Mouse (Mus musculus) liver, embryonic 15.5 days (tissue): ENCODE data around the gene Igf1r. TPM values are rescaled to one million over a fixed set of nuclear protein-coding genes. Genes with fewer than 3 reads are reported as not detected.
"Not testable (repeated sequence)": the region's sequence is repeated elsewhere in the genome, so short reads cannot be mapped to it uniquely, and the experiment has no call there.

Experiments
- ATAC-seq: fragments of 200-750 bp; cut with Nextera tagmentation; 2 replicates; pipeline ENCODE4 v1.8.0; 2017; ENCODE audit warnings: moderate number of reproducible peaks, mild to moderate bottlenecking, moderate library complexity; ENCODE audit not compliant: insufficient read depth
- H3K27ac ChIP-seq: fragments of 300-500 bp; sonication (generic); replicated peaks from 2 replicates; pipeline ENCODE4 v1.5.1; 2015; ENCODE audit warnings: mild to moderate bottlenecking, inconsistent platforms
- H3K27me3 ChIP-seq: fragments of 300-500 bp; sonication (generic); 2 replicates; pipeline ENCODE4 v1.6.1; 2015; ENCODE audit warnings: mild to moderate bottlenecking, inconsistent platforms
- H3K36me3 ChIP-seq: fragments of 300-500 bp; sonication (generic); replicated peaks from 2 replicates; pipeline ENCODE4 v1.6.1; 2015; ENCODE audit warnings: moderate library complexity, mild to moderate bottlenecking, inconsistent platforms
- H3K4me1 ChIP-seq: fragments of 300-500 bp; sonication (generic); replicated peaks from 2 replicates; pipeline ENCODE4 v1.6.1; 2015; ENCODE audit warnings: inconsistent platforms
- H3K4me2 ChIP-seq: fragments of 300-500 bp; sonication (generic); 2 replicates; pipeline ENCODE4 v1.6.1; 2015; ENCODE audit warnings: moderate library complexity, mild to moderate bottlenecking, inconsistent platforms
- H3K4me3 ChIP-seq: fragments of 300-500 bp; sonication (generic); replicated peaks from 2 replicates; pipeline ENCODE4 v1.5.1; 2015; ENCODE audit warnings: mild to moderate bottlenecking, inconsistent platforms
- H3K9ac ChIP-seq: fragments of 300-500 bp; sonication (generic); 2 replicates; pipeline ENCODE4 v1.6.1; 2015; ENCODE audit warnings: moderate library complexity, mild to moderate bottlenecking, inconsistent platforms
- H3K9me3 ChIP-seq: fragments of 300-500 bp; sonication (generic); replicated peaks from 2 replicates; pipeline ENCODE4 v1.6.1; 2016; ENCODE audit warnings: inconsistent platforms
- WGBS: fragments of 180-500 bp; shearing (Covaris S2); methylation state at CpG from one replicate; pipeline ENCODE4 v1.1.7; 2015; ENCODE audit warnings: mixed read lengths; ENCODE audit not compliant: insufficient replicate concordance; 5-methylcytosine and 5-hydroxymethylcytosine counted together
- polyA plus RNA-seq: library from polyadenylated mRNA; unstranded; fragments of >200 nt; fragmentation: Nextera tagmentation; extraction: Ambion mirVana; gene quantifications from 2 replicates; pipeline ENCODE4 v1.2.1, GENCODE M21; 2015

The Igf1r gene
- polyA plus RNA-seq, 1 experiment from 2014 or later = 2.6 TPM

DNA sequence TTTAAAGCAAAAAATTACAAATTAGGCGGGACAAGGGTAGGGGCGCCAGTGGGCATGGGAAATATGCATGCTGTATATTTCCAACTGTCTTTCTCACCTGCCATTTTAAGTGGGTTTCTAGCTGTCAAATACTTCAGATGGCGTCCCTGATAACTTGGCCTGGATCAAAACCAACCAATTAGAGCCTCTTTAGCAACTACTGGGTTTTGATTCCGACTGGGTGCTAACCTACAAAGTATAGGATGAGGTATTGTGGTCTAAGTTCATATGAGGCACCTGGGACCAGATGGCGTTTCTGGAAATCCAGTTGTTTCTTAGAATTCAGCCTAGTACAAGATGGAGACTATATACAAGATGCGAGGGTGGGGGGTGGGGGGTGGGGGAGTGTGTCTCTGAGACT is 319.2 kb downstream of the Igf1r start:
- no peaks in the 10 kb centered on the region for H3K36me3 ChIP-seq
- H3K9ac ChIP-seq = no peak overlapping the region
- H3K4me1 ChIP-seq = peaks cover 12% of the 10 kb centered on the region
- H3K27ac ChIP-seq = no peak overlapping the region
- no peaks in the 10 kb centered on the region for H3K9me3 ChIP-seq
- H3K4me2 ChIP-seq = no peak overlapping the region
- 59% methylated on average over 6 of the region's 6 CpGs for WGBS
- H3K4me3 ChIP-seq = no peak overlapping the region
- no peak for ATAC-seq
- peaks cover 13% of the 10 kb centered on the region; the same call in 1 of the 2 replicates for H3K27me3 ChIP-seq

DNA sequence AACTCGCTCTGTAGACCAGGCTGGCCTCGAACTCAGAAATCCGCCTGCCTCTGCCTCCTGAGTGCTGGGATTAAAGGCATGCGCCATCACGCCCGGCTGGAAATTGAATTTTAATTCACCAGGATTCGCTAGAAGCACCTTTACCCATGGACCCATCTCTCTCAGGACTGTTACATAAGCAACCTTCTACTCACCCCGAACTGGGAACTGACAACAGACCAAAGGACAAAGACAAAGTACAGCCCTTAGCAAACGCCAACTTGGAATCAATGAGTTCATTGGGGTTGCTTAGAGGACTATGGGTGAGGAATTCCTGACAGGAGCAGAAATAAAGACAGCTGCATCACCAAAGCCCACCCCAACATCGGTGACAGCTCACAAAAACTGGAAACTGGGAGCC is 320.0 kb downstream of the Igf1r start:
- Histone ChIP-seq H3K4me2 (no peak overlapping the region), H3K9me3 (no peaks in the 10 kb centered on the region), H3K36me3 (no peaks in the 10 kb centered on the region), H3K4me1 (peaks cover 12% of the 10 kb centered on the region), H3K9ac (no peak overlapping the region), H3K27ac (no peak overlapping the region), H3K27me3 (peaks cover 9% of the 10 kb centered on the region; the same call in 1 of the 2 replicates), H3K4me3 (no peak overlapping the region)
- ATAC-seq = 0 out of 2 replicates have a peak, but pooled peaks have one; percentile 44
- 65% methylated on average over 10 of the region's 10 CpGs for WGBS

DNA sequence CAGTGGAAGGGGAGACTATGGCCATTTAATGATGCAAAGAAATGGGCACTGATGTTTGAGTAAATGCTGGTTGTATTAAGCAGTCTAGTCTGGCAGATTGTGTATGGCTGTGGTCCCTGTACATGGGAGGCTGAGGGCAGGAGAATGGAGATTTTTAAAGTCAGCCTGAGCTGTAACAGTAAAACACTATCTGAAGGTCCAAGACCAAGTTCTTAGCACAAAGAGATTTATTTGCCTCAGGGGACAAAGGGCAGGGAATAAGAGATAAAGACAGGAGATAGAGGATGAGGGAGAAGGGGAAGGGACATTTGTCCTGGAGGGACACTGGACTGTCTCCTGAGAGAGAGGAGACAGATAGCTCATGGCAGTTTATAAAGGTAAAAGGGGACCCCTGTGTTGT is 320.9 kb downstream of the Igf1r start, which contains the start of gene Fam169b:
TSS of gene Fam169b (plus strand) at position 325 of the 400 bp plus-strand sequence.
- Histone ChIP-seq H3K9ac (no peak within 1 kb of the TSS), H3K4me1 (peaks cover 12% of the 10 kb centered on the region), H3K9me3 (no peaks in the 10 kb centered on the region), H3K4me3 (no peak within 1 kb of the TSS), H3K36me3 (no peaks in the 10 kb centered on the region), H3K27me3 (peaks cover 9% of the 10 kb centered on the region; the same call in 1 of the 2 replicates), H3K27ac (no peak within 1 kb of the TSS), H3K4me2 (no peak within 1 kb of the TSS)
- ATAC-seq = no peak

DNA sequence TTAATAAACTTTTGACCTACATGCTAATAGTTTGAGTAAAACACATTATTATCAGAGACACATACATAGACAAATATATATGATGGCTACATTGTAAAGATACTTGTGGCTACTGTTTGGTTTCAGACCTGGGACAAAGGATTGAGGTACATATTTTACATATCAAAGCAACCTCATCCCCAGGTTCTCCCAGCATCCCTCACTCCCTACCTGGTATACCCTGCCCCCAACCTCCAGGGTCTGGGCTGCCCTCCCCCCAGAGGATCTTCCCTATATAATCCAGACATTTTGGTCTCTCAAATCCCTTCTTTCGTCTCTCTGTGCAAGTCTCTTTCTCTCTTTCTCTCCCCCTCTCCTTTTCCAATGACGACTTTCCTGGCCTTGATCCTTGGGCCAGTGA is 321.6 kb downstream of the Igf1r start:
- H3K36me3 ChIP-seq = no peaks in the 10 kb centered on the region
- ATAC-seq = no peak
- peaks cover 12% of the 10 kb centered on the region for H3K4me1 ChIP-seq
- WGBS = 52% methylated on average over 2 of the region's 2 CpGs
- no peaks in the 10 kb centered on the region for H3K9me3 ChIP-seq
- no peak overlapping the region for H3K4me2 ChIP-seq
- no peak overlapping the region for H3K27ac ChIP-seq
- H3K27me3 ChIP-seq = peaks cover 9% of the 10 kb centered on the region; the same call in 1 of the 2 replicates
- H3K9ac ChIP-seq = no peak overlapping the region
- H3K4me3 ChIP-seq = no peak overlapping the region

DNA sequence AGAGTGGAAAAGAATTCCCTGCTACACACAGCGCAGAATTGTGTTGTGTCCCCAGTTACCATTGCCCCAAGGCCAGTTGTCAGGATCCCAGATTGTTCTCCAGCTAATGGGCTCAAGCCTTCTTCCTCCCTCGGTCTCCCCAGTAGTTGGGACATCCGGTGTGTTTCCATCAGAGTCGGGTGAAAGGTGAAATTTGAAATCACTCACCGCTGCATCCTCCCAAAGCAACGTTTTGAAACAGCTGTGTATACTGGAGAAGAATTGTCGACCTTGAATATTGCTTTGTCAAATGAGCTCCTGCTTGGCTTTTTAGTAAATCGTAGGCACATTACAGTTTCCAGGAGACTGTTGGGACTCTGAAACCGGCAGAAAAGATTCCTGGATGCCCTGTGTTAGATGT is 322.3 kb downstream of the Igf1r start:
- Histone ChIP-seq H3K27ac (no peak overlapping the region), H3K4me1 (peaks cover 12% of the 10 kb centered on the region), H3K9ac (no peak overlapping the region), H3K4me3 (no peak overlapping the region), H3K9me3 (no peaks in the 10 kb centered on the region), H3K36me3 (no peaks in the 10 kb centered on the region), H3K4me2 (no peak overlapping the region), H3K27me3 (peaks cover 9% of the 10 kb centered on the region; the same call in 1 of the 2 replicates)
- 59% methylated on average over 9 of the region's 9 CpGs for WGBS
- no peak for ATAC-seq

DNA sequence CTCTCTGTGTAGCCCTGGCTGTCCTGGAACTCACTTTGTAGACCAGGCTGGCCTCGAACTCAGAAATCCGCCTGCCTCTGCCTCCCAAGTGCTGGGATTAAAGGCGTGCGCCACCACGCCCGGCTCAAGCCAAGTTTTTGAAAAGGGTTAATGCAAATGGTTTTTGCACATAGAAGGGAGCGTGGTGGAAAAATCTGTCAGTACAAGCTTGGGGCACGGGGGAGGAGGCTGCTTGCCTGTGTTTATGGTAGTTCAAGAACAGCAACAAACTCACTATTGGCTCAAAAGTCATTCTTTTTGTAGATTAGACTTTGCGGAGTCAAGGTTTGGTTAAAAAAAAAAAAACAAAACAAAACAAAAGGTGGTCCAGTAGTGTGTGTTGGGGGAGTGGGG is 322.8 kb downstream of the Igf1r start:
- not testable (repeated sequence) for H3K9ac ChIP-seq, H3K9me3 ChIP-seq, H3K27ac ChIP-seq, H3K36me3 ChIP-seq, ATAC-seq, H3K27me3 ChIP-seq
- Histone ChIP-seq H3K4me1 (peaks cover 12% of the 10 kb centered on the region), H3K4me2 (peak overlapping the region; percentile 72), H3K4me3 (peak overlapping the region; percentile 49)
- 40% methylated on average over 9 of the region's 9 CpGs for WGBS

DNA sequence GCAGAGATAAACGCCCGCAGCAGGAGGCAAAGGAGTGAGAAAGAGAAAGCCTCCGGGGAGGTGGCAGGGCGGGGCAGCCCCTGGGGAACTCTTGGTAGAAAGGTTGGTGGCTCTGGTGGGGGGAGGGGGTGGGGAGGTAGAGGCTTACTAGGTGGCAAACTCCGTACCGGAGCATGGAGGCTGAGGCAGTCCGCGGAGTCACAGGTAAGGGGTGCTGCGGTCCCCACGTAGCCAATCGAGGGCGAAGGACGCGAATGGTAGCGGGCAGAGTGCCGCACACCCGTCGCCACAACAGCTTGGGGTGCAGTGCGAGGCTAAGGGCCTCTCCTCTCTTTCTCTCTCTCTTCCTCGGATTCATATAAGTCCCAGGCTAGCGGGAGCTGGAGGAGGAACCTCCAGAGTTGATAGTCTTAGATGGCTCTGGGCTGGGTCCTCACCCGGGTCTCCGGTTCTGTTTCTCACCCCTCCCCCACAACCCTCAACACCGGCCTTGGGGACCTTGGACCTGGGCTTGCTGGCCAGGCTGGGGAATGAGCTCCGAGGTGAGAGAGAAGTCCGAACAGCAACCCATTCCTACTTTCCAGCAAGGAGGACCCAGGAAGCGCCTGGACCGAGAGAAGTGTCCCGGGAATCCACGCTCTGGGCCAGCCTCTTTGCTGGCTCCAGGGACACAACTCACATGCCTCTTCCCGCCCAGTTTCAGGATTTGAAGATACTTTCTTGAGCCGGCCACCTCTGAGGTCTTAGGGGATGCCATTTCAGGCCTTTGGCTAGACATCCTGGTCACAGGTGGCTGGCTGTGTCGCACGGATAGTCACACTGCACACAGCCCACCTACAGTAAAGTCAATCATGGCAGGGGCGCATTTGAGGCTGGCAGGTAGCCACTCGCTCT is 323.5 kb downstream of the Igf1r start:
- H3K4me3 ChIP-seq = peak overlapping the region; percentile 49
- no peak for ATAC-seq
- no peaks in the 10 kb centered on the region for H3K36me3 ChIP-seq
- no peaks in the 10 kb centered on the region for H3K9me3 ChIP-seq
- no peak overlapping the region for H3K27ac ChIP-seq
- H3K4me1 ChIP-seq = peaks cover 12% of the 10 kb centered on the region
- H3K9ac ChIP-seq = no peak overlapping the region
- WGBS = 13% methylated on average over 36 of the region's 36 CpGs
- H3K27me3 ChIP-seq = peaks cover 9% of the 10 kb centered on the region; the same call in 1 of the 2 replicates
- H3K4me2 ChIP-seq = peak overlapping the region; percentile 72

DNA sequence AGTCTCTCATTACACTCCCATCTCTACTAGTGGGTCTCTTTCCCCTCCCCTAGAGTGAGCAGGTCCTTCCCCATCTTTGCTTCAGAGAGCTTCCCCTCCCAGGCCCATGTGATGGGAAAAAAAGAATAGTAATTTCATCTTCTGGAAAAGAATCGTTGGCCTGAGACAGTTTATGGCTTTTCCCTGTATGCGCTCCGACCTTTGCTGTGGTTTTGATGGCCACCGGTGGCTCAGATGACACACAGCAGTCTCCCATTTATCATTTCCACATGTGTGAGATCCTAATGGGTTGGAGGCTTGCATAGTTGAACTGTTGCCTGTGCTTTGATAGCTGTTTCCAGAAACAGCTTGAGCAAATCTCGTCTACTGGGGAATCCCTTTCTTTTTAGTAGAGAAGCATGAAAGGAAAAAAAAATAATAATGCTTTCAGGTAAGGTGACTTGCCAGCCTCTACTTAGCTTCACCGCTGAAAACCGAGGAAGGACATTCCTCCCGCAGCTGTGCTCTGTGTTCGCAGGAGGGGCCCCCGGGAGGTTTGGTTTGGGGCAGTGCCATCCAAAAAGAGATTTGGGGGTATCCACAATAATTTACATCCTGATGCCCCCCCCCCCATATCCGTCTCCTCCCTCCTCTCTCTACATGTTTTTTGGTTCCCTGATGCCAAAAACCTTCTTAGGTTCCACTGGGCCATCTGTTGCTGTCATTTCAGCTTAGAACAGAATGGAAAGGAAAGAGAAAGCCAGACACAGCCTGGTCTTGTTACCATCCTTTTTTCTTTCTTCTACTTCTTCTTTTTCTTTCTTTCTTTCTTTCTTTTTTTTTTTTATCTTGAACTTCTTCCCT is 324.6 kb downstream of the Igf1r start:
- H3K27ac ChIP-seq = no peak overlapping the region
- H3K9ac ChIP-seq = no peak overlapping the region
- H3K9me3 ChIP-seq = no peaks in the 10 kb centered on the region
- no peaks in the 10 kb centered on the region for H3K36me3 ChIP-seq
- H3K27me3 ChIP-seq = peaks cover 9% of the 10 kb centered on the region; the same call in 1 of the 2 replicates
- no peak overlapping the region for H3K4me3 ChIP-seq
- WGBS = 34% methylated on average over 11 of the region's 11 CpGs
- no peak overlapping the region for H3K4me2 ChIP-seq
- ATAC-seq = no peak
- peaks cover 13% of the 10 kb centered on the region for H3K4me1 ChIP-seq

DNA sequence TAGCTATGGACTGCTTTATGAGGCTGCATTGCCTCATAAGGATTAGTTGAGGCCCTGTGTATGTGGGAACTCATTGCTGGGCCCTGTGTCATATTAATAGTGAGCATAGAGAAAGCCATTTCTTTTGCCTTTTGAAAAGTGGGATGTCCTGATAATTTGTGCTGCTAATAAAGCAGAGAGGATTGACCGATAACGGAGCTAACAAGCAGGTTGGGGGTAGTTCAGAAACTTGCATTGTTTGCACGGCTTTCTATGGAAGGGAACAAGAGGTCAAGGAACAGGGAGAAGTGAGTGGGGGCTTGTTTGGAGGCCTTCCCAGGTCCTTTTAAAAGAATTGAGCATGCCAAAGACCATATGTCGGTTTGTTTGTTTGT is 325.3 kb downstream of the Igf1r start:
- H3K27me3 ChIP-seq = peaks cover 9% of the 10 kb centered on the region; the same call in 1 of the 2 replicates
- no peak overlapping the region for H3K27ac ChIP-seq
- H3K4me3 ChIP-seq = no peak overlapping the region
- no peak for ATAC-seq
- H3K4me1 ChIP-seq = peaks cover 15% of the 10 kb centered on the region
- H3K9me3 ChIP-seq = no peaks in the 10 kb centered on the region
- 55% methylated on average over 4 of the region's 4 CpGs for WGBS
- H3K36me3 ChIP-seq = no peaks in the 10 kb centered on the region
- H3K9ac ChIP-seq = no peak overlapping the region
- no peak overlapping the region for H3K4me2 ChIP-seq

DNA sequence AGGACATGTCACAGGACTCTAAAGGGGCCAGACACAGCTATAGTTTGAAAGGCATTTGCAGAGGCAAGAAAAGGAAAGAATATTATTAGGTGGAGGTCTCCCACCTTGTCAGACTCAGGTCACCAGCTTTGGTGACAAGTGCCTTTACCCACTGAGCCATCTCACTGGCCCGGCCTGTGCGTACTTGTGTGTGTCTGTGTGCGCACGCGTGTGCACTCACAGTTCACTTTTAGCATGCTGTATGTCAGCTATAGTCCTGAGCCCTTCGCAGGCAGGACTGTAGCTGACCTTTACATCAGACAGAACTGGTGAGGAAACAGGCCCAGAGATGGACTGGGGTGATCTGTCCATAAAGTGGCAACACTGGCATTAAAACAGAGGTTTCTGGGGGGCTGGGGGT is 325.8 kb downstream of the Igf1r start:
- no peak overlapping the region for H3K4me2 ChIP-seq
- no peak overlapping the region for H3K27ac ChIP-seq
- H3K27me3 ChIP-seq = peaks cover 9% of the 10 kb centered on the region; the same call in 1 of the 2 replicates

DNA sequence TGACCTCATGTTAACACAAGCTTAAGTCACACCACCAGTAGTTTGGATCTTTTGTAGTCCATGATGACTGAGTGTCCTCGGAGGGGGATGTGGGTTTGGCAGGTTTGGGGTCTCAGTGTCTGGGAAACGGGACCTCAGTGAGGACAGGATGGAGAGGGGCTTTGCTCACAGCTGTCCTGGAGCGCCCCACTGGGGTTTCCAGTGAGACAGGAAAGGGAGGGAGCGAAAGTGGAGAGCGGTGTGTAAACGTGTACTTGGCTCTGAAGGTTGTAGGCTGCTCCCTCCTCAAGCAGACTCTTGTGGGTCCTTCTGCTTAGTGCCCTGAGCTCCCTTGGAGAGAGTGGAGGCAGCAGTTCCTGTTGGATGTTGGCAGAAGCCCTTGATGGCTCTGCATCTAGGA is 326.3 kb downstream of the Igf1r start:
- no peak overlapping the region for H3K27ac ChIP-seq
- 59% methylated on average over 6 of the region's 6 CpGs for WGBS
- H3K9ac ChIP-seq = no peak overlapping the region
- no peaks in the 10 kb centered on the region for H3K36me3 ChIP-seq
- H3K9me3 ChIP-seq = no peaks in the 10 kb centered on the region
- peaks cover 9% of the 10 kb centered on the region; the same call in 1 of the 2 replicates for H3K27me3 ChIP-seq
- peaks cover 17% of the 10 kb centered on the region for H3K4me1 ChIP-seq
- H3K4me3 ChIP-seq = no peak overlapping the region
- no peak overlapping the region for H3K4me2 ChIP-seq
- no peak for ATAC-seq

More for the DNA sequence above, 325.8 kb downstream of the Igf1r start:
- Histone ChIP-seq H3K9me3 (no peaks in the 10 kb centered on the region), H3K9ac (no peak overlapping the region), H3K4me3 (no peak overlapping the region), H3K36me3 (no peaks in the 10 kb centered on the region), H3K4me1 (peaks cover 17% of the 10 kb centered on the region)
- ATAC-seq = no peak
- 80% methylated on average over 6 of the region's 6 CpGs for WGBS
